Mouse (Mus musculus): ENCODE data around the gene Csk. TPM values are rescaled to one million over a fixed set of nuclear protein-coding genes. Genes with fewer than 3 reads are reported as not detected.

The Csk gene
- total and polyA plus RNA-seq, 3 experiments = 213 to 338 TPM; not detected in 1

- peak; percentile 81 for DNase-seq (ENCODE audit: low read depth, low spot score)
- H3K9ac ChIP-seq (ENCODE audit: control insufficient read depth, low read depth, low read length, poor library complexity, severe bottlenecking) = peak overlapping the region; percentile 70
- TF ChIP-seq ELF1 (IDR thresholded peaks at IDR 0.05; ENCODE audit: low read depth, low read length) (peak; percentile 47), GABPA (IDR thresholded peaks at IDR 0.05; ENCODE audit: low read depth, low read length) (no peak), USF2 (IDR thresholded peaks at IDR 0.05; ENCODE audit: borderline replicate concordance in 1 of 2, insufficient read depth in 1 of 2, low read depth in 1 of 2, low read length in 2 of 2) (no peak), USF1 (IDR thresholded peaks at IDR 0.05; ENCODE audit: low read depth, low read length) (no peak), GATA1 (IDR thresholded peaks at IDR 0.05; ENCODE audit: low read depth, low read length) (no peak), POLR2AphosphoS5 (IDR thresholded peaks at IDR 0.05; ENCODE audit: borderline replicate concordance, low read depth, low read length) (no peak), ZNF384 (IDR thresholded peaks at IDR 0.05; ENCODE audit: low read depth, low read length) (no peak), KAT2A (conservative IDR thresholded peaks at IDR 0.05; ENCODE audit: low read depth, low read length) (no peak), NRF1 (IDR thresholded peaks at IDR 0.05; ENCODE audit: insufficient read depth, low read depth, low read length, poor library complexity, severe bottlenecking) (no peak), TBP (IDR thresholded peaks at IDR 0.05; ENCODE audit: low read depth, low read length) (0 out of 2 replicates have a peak, but pooled peaks have one; percentile 11), MAX (IDR thresholded peaks at IDR 0.05; ENCODE audit: low read length) (peak; percentile 26; the same call in 1 of the 2 replicates), UBTF (IDR thresholded peaks at IDR 0.05; ENCODE audit: borderline replicate concordance, insufficient read depth, low read depth, low read length) (no peak), ZMIZ1 (IDR thresholded peaks at IDR 0.05; ENCODE audit: low read depth, low read length) (no peak), E2F4 (IDR thresholded peaks at IDR 0.05; ENCODE audit: borderline replicate concordance, low read depth, low read length) (no peak), TAL1 (IDR thresholded peaks at IDR 0.05; ENCODE audit: low read length) (no peak), RCOR1 (IDR thresholded peaks at IDR 0.05; ENCODE audit: low read depth, low read length) (peak; percentile 67), ZC3H11A (IDR thresholded peaks at IDR 0.05; ENCODE audit: low read depth, low read length) (no peak), MYC (IDR thresholded peaks at IDR 0.05; ENCODE audit: low read depth, low read length) (peak; percentile 42; the same call in 1 of the 2 replicates), TCF12 (IDR thresholded peaks at IDR 0.05; ENCODE audit: low read depth, low read length) (peak; percentile 54), BHLHE40 (IDR thresholded peaks at IDR 0.05; ENCODE audit: borderline replicate concordance, low read depth, low read length) (peak; percentile 64; the same call in 1 of the 2 replicates), CHD2 (IDR thresholded peaks at IDR 0.05; ENCODE audit: low read length) (no peak), JUND (IDR thresholded peaks at IDR 0.05; ENCODE audit: low read depth, low read length) (0 out of 2 replicates have a peak, but pooled peaks have one; percentile 90), MXI1 (IDR thresholded peaks at IDR 0.05; ENCODE audit: low read depth, low read length) (peak; percentile 48; the same call in 1 of the 2 replicates), SIN3A (IDR thresholded peaks at IDR 0.05; ENCODE audit: low read length) (peak; percentile 79), POLR2A (IDR thresholded peaks at IDR 0.05; ENCODE audit: control insufficient read depth in 1 of 2, insufficient read depth in 1 of 2, low read depth in 1 of 2, low read length in 2 of 2, poor library complexity in 1 of 2) (no peak), MEF2A (IDR thresholded peaks at IDR 0.05; ENCODE audit: extremely low read depth, insufficient replicate concordance, low read depth, low read length, poor library complexity, severe bottlenecking) (no peak), NELFE (IDR thresholded peaks at IDR 0.05; ENCODE audit: low read depth, low read length) (no peak), RAD21 (IDR thresholded peaks at IDR 0.05; ENCODE audit: low read depth, low read length) (no peak), CTCF (IDR thresholded peaks at IDR 0.05 in 2 of 3, conservative IDR thresholded peaks at IDR 0.05 in 1 of 3; ENCODE audit: control insufficient read depth in 1 of 3, insufficient read depth in 1 of 3, low read depth in 2 of 3, low read length in 3 of 3, poor library complexity in 1 of 3, severe bottlenecking in 1 of 3) (no peak), ETS1 (IDR thresholded peaks at IDR 0.05; ENCODE audit: low read depth, low read length) (peak; percentile 86; the same call in 1 of the 2 replicates), EP300 (IDR thresholded peaks at IDR 0.05; ENCODE audit: low read depth in 1 of 2, low read length in 2 of 2) (peak; percentile 56 to 59), ZKSCAN1 (IDR thresholded peaks at IDR 0.05; ENCODE audit: low read depth, low read length) (no peak), MYB (IDR thresholded peaks at IDR 0.05; ENCODE audit: low read depth, low read length) (no peak), MAFK (IDR thresholded peaks at IDR 0.05; ENCODE audit: borderline replicate concordance, low read depth, low read length) (peak; percentile 44; the same call in 1 of the 2 replicates), SMC3 (IDR thresholded peaks at IDR 0.05; ENCODE audit: low read depth, low read length) (no peak)
Measured at GRCm38 (mm10) chr9:57647286-57648108, 5.9 kb downstream of the Csk start.

More at GRCm38 (mm10) chr9:57647286-57648108, 5.9 kb downstream of the Csk start:
- Histone ChIP-seq H3K9me3 (replicated peaks; ENCODE audit: insufficient read depth, low read length) (no peaks in the 10 kb centered on the region), H3K4me1 (ENCODE audit: control insufficient read depth in 1 of 2, insufficient read depth in 2 of 2, low read length in 2 of 2) (peaks cover 19 to 49% of the 10 kb centered on the region in 2 experiments), H3K79me2 (ENCODE audit: control insufficient read depth, insufficient read depth, low read length, poor library complexity) (peaks cover 31% of the 10 kb centered on the region), H3K27ac (ENCODE audit: control insufficient read depth, low read depth, low read length) (peak overlapping the region; percentile 99), H3K36me3 (ENCODE audit: control insufficient read depth in 1 of 2, insufficient read depth in 2 of 2, low read length in 2 of 2) (peaks cover 0 to 32% of the 10 kb centered on the region in 2 experiments; a peak in 2 of 4 replicates), H3K4me3 (ENCODE audit: control insufficient read depth in 1 of 2, insufficient read depth in 1 of 2, low read depth in 2 of 2, low read length in 2 of 2) (peak overlapping the region; percentile 12 to 33; a peak in 3 of 4 replicates), H3K27me3 (ENCODE audit: control insufficient read depth in 1 of 2, insufficient read depth in 2 of 2, low read length in 2 of 2) (no peaks in the 10 kb centered on the region)

All from MEL (cell line).